Mouse (Mus musculus): ENCODE measurements around the gene Tcf20.

Gene Tcf20

GRCm38 (mm10) chr15:82960786-82961561 is 26.7 kb downstream of the Tcf20 start:
- in situ Hi-C loops (cut with MboI) = no loop called here

- in situ Hi-C loops (cut with MboI) = no loop called here
These were observed 28.5 kb downstream of the Tcf20 start for GRCm38 (mm10) chr15:82959151-82959550.

GRCm38 (mm10) chr15:82958253-82958701 is 29.4 kb downstream of the Tcf20 start:
- in situ Hi-C loops (cut with MboI) = no loop called here

DNA sequence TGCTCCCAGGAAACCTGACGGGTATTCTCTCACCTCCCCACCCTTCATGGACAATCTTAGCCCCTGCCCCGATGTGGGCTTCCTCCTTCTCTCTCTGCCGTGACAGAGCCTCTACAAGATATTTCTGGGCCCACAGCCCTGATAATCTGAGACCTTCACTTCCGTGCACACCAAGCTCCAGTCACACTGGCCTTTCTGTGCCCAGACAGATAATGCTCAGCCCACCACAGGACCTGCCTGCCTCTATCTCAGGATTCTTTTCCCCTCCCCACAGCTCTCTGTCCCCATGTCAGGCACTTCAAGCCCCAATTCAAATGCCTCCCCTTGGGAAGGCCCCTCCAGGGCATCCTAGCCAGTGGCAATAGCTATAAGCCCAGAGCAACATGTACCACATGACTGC is 31.0 kb downstream of the Tcf20 start:
- in situ Hi-C loops (cut with MboI) = no loop called here

- in situ Hi-C loops (cut with MboI) = no loop called here
These were observed 31.4 kb downstream of the Tcf20 start for GRCm38 (mm10) chr15:82956310-82956709.

DNA sequence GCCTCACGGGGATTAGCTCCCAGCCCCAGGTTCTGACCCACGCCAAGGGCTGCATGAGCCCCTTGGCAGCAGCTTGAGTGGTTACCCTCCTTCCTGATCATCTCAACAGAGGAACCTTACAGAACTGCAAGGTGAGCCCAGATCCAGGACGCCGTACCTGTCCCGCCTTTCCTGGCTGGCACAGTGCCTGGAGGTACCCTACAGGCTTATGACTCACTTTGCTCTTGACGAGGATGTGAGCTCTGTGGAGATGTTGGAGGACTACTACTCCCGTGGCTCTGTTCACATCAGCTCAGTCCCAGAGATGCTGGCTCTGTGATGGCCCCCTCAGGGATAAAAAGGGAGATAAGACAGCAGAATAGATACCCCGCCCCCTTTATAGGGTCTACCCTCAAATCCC is 32.4 kb downstream of the Tcf20 start:
- in situ Hi-C loops (cut with MboI) = no loop called here

DNA sequence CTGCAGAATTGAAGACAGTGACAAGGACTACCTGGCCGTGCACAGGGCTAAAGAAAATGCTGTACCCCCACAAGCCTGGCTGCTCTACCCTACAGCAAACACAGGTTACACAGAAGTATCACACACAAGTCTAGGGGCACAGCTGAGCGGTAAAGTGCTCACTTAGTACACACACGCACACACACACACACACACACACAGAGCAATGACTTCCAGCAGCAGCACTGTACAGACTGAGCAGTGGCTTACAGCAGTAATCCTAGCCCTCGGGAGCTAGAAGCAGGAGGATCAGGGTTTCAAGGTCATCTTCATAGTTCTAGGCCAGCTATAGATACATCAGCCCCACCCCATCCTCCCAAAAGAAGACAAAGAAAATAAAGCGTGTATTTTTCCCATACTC is 33.6 kb downstream of the Tcf20 start:
- in situ Hi-C loops (cut with MboI) = no loop called here

DNA sequence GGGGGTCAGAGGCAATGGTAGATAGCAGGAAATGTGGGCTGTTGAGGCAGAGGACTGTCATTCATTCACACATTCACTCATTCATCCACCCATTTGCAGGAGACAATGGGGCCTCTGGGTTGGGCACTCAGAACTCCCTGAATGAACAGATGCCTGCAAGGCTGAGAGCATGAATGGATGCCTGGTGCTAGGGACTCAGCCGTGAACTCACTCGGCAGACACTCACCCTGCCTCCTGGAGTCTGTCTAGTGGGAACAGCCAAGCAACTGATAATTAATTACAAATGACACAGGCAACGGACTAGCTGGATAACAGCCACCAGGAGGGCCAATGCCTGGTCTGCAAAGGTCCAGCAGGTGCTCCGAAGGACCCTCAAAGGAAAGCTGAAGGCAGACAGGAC is 34.6 kb downstream of the Tcf20 start:
- in situ Hi-C loops (cut with MboI) = no loop called here

- in situ Hi-C loops (cut with MboI) = no loop called here
These were observed 35.4 kb downstream of the Tcf20 start for GRCm38 (mm10) chr15:82952292-82952705.

GRCm38 (mm10) chr15:82950246-82950645 is 37.4 kb downstream of the Tcf20 start:
- in situ Hi-C loops (cut with MboI) = no loop called here

DNA sequence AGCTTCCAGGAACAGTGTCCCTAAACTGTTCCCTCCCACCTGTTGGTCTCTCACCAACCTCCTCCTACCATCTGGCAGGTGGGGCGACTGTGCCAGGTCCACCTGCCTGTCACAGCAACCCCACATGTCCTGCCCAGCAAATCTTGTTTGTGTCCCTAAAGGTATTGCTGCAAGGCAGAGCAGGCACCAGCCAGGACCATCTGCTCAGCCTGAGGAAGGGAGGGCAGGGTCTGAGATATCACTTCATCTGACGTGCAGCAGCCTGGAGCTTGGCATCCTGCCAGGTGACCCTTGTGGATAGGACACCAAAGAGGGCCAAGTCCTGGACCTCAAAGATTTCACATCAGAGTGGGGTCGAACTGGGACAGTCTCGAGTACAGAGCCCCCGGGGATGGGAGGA is 40.2 kb downstream of the Tcf20 start:
- in situ Hi-C loops (cut with MboI) = no loop called here

DNA sequence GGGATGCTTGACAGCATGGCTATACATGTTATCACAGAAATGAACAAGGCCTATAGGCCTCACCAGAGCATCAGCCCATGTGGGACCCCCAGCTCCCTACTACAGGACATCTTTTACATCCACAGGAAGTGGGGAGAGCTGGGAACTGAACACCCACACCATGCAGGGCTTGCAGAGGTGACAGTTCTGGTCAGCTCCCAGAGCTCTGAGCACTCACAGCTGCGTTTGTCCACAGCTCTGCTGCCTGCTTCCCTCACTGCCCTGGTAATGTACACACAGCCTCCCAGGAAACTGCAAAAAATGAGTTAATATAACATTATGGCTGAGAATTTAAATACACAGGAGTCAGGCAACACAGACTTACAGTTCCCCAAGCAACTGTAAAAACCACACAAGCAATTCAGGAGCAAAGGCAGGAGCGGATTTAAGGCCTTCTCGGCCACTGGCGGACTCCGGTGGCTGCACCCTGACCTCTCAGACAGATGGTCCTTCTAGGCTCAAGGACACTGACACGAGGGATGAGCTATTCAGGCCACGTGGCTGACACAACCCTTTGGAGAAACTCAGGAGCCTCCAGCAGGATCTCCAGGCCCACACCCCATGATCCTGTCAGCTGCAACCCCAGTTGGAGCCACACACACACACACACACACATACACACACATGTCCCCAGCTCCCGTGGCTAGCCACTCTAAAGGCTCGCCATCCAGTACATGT is 43.0 kb downstream of the Tcf20 start:
- in situ Hi-C loops (cut with MboI) = no loop called here

- in situ Hi-C loops (cut with MboI) = no loop called here
These were observed 45.9 kb downstream of the Tcf20 start for GRCm38 (mm10) chr15:82941733-82942132.

DNA sequence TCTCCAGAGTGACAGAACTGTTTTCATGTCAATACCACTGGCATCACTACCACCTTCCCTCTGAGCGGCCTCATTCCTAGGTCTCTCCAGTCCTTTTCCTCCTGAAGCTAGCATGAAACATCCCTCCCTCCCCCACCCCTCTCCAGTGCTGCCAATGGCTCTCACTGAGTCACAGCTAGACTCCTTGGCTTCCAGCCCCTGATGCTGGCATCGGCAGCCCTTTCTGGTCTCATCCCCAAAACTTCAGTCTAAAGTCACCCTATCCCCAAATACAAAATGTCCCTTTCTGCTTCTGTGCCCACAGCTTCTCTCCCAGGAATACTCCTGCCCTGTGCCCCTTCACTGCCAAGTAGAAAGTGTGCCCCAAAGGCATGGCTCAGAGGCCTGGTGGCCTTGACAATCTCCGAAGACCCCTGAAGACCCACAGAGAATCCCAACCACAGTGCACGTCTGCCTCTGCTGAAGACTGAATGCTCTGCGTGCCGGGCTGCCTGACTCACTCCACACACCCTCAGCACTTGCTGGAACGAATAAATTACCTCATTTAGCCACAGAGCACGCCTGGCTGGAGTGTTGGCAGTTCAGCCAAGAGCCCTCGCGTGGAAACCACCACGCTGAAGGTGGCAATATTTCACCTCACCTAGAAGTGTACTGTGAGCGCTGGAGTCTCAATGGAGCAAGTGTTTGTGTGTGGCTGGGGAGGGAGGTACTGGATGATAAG is 47.0 kb downstream of the Tcf20 start:
- in situ Hi-C loops (cut with MboI) = no loop called here

DNA sequence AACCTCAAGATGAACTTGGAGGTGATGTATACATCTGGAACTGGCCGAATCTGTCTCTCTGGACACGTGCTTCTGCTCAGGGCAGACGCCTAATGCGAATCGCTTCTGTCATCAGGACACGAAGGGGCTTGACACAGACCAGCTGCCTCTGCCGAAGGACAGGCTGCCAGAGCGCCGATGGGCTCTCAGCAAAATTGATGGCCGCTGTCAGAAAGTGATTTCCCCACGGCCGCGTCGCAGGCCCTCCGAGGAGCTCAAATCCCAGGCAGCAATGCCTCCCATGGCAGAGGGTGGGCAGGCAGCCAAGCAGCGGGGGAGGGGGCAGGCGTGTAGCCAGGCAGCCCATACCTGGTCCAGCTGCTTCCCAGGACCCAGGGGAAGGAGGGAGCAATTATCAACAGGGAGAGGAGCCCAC is 49.5 kb downstream of the Tcf20 start:
- in situ Hi-C loops (cut with MboI) = no loop called here

DNA sequence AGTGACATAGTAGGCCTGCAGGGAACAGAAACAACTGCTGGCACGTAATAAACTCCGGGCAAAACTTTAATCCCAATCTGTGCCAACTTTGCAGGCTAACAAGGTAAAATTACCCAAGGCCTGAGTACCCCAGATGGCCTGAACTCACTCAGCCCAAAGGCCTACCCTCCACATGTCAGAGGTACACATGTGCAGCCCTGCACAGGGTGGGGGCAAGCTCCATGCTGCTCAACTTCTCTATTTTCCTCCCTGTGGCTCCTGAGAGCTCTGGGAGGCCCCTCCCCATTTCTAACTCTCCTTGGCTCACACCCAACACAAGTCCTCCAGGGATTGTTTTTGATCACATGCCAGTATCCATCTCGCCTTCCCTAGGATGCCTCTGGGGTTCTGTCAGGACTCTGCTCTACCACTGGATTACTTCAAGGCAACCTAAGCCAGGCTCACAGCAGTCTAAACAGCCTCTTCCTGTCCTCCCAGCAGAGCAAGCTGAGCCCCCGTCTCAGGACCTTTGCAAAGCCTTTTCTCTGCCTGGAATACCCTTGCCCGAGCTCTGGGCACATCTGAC is 50.2 kb downstream of the Tcf20 start:
- in situ Hi-C loops (cut with MboI) = no loop called here

GRCm38 (mm10) chr15:82934971-82935370 is 52.7 kb downstream of the Tcf20 start:
- in situ Hi-C loops (cut with MboI) = no loop called here

DNA sequence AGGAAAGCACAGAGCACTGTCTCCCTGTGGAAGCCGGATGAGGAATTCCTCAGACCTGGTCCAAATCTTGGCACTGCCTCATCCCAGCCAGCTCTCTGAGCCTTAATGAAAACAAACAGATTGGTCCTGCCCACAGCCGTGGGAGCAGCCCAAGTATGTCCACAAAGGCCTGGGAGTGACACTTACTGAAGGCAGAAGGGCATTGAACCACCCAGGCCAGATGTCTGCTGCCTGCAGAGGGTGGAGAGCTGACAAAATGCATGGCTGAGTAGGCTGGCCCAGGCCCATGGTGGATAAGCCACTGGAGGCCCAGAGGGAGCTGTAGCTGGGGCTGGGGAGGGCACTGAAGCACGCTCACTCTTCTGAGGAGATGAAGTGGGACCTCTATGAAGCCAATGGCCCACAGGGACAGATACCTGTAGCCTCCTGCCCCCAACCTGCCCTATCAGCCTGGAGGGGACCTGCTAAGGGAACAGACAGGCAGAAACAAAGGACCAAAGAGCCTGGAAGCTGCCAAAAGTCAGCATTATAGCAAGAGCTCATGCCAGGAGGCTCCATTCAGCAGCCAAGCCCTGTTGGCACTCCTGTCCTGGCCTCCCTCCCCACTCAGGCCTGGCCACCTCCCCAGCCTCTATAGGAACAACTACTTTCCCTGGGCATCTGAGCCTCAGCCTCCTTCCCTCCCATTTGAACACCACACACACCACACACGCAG is 54.6 kb downstream of the Tcf20 start:
- in situ Hi-C loops (cut with MboI) = no loop called here

GRCm38 (mm10) chr15:82931436-82931835 is 56.2 kb downstream of the Tcf20 start:
- in situ Hi-C loops (cut with MboI) = no loop called here

DNA sequence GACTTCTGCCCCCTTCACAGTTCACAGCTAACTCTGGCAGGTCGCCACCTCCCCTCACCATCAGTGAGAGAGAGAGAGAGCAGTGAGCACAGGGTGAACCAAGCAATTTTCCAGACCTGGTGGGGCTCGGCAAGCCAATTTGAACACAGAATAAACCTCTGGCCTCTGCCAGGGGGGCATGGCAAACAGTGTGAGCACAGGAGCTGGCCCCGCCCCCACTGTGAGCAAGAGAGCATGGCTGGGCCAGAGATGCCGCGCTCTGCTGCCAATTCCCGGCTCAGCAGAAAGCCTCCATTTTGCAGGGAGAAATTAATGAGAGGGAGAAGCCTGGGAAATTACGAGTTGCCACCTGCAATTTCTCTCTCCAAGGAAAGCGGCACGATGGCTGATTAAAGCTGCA is 58.1 kb downstream of the Tcf20 start:
- in situ Hi-C loops (cut with MboI) = no loop called here

- in situ Hi-C loops (cut with MboI) = no loop called here
These were observed 58.8 kb downstream of the Tcf20 start for GRCm38 (mm10) chr15:82928844-82929243.

DNA sequence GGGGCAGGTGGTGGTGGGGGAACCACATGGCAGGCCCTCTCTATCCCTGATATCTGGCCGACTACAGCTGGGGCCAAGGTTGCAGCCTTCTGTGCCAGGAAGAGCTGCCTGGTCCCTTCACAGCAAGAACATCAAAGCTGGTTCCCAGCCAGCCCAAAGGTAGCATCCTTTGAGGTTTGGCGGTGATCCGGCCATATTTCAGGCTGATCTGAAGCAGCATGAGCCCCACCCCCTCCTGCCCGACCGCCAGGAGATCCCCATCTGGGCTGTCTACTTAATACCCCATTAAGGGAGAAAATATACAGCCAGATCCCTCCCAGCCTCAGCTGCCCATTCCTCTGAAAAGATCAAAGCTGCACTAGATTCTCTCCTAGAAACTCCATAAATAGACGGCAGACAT is 59.6 kb downstream of the Tcf20 start:
- in situ Hi-C loops (cut with MboI) = no loop called here

Data from mature B cell (primary cell).